Mouse (Mus musculus) cerebellum, adult 18-20 months (tissue): ENCODE measurements around the gene Gm19684.
"Not testable (repeated sequence)": the region's sequence is repeated elsewhere in the genome, so short reads cannot be mapped to it uniquely, and the experiment has no call there.

Experiments used
- DNase-seq, 2 experiments: peaks; one replicate each; pipeline ENCODE4 v3.0.0; 2021

Gm19684 gene

GRCm38 (mm10) chr17:36178938-36179337, 57.5 kb downstream of the Gm19684 start:
- not testable (repeated sequence) for DNase-seq
